Mouse (Mus musculus): ENCODE measurements around the gene Ptpn1.

DNA sequence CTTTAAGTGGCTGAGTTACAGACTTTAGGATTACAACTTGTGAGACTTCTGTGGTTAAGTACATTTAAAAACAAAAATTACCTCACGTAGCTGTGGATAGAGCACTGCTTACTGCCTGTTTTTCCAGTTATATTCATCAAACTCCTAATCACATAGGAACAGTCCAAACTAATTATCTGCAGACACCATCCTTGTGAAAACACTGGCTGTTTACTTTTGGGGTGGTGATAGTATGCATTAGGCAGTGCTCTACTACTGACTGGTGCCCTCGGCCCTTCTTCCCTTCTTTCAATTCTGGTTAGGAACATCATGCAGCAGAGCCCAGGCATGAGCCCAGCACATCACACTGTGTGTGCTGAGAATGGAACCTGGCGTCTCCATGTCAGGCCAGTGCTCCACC lies 15.4 kb downstream of the Ptpn1 start:
- no peak for TF ChIP-seq CTCF (IDR thresholded peaks at IDR 0.05; ENCODE audit: low read depth, low read length)
- no peak for TF ChIP-seq POLR2A (IDR thresholded peaks at IDR 0.05; ENCODE audit: borderline replicate concordance, low read depth, low read length)
